Mouse (Mus musculus) lung, embryonic 14.5 days (tissue): Measurements from ENCODE around the gene Ly6g6e. TPM values are rescaled to one million over a fixed set of nuclear protein-coding genes. Genes with fewer than 3 reads are reported as not detected.
"Not testable (repeated sequence)": the region's sequence is repeated elsewhere in the genome, so short reads cannot be mapped to it uniquely, and the experiment has no call there.

Source experiments
- ATAC-seq: fragments of 200-750 bp; cut with Nextera tagmentation; 2 replicates; pipeline ENCODE4 v1.8.0; 2017; ENCODE audit warnings: mild to moderate bottlenecking, moderate TSS enrichment, moderate library complexity; ENCODE audit not compliant: insufficient read depth
- DNase-seq: peaks from one replicate; pipeline ENCODE4 v3.0.0-alpha.2; 2015
- H3K27ac ChIP-seq: fragments of 300-500 bp; sonication (generic); 2 replicates; pipeline ENCODE4 v1.5.1; 2014; ENCODE audit warnings: low read depth, mild to moderate bottlenecking, moderate library complexity
- H3K27me3 ChIP-seq: fragments of 300-500 bp; sonication (generic); 2 replicates; pipeline ENCODE4 v1.6.1; 2014; ENCODE audit warnings: low read length, control low read depth; ENCODE audit not compliant: insufficient read depth
- H3K36me3 ChIP-seq: fragments of 300-500 bp; sonication (generic); 2 replicates; pipeline ENCODE4 v1.6.1; 2014; ENCODE audit warnings: control low read depth; ENCODE audit not compliant: insufficient read depth
- H3K4me1 ChIP-seq: fragments of 300-500 bp; sonication (generic); 2 replicates; pipeline ENCODE4 v1.6.1; 2014; ENCODE audit warnings: antibody characterized with exemption, control low read depth; ENCODE audit not compliant: insufficient read depth
- H3K4me2 ChIP-seq: fragments of 300-500 bp; sonication (generic); 2 replicates; pipeline ENCODE4 v1.6.1; 2014; ENCODE audit warnings: mild to moderate bottlenecking
- H3K4me3 ChIP-seq: fragments of 300-500 bp; sonication (generic); 2 replicates; pipeline ENCODE4 v1.5.1; 2014; ENCODE audit warnings: low read depth, low read length
- H3K9ac ChIP-seq: fragments of 300-500 bp; sonication (generic); 2 replicates; pipeline ENCODE4 v1.6.1; 2014
- H3K9me3 ChIP-seq: fragments of 300-500 bp; sonication (generic); 2 replicates; pipeline ENCODE4 v1.6.1; 2016; ENCODE audit warnings: low read depth, low read length, control low read depth
- CTCF ChIP-seq: IDR thresholded peaks from 2 replicates; pipeline ENCODE4 v1.5.1; 2016; ENCODE audit warnings: antibody characterized with exemption, low read depth
- WGBS: fragments of 180-500 bp; shearing (Covaris S2); extraction: QIAGEN DNeasy Blood & Tissue Kit; methylation state at CpG from one replicate; pipeline ENCODE4 v1.1.7; 2014; 5-methylcytosine and 5-hydroxymethylcytosine counted together
- polyA plus RNA-seq: library from polyadenylated mRNA; unstranded; fragments of >200 nt; fragmentation: Nextera tagmentation; extraction: Ambion mirVana; gene quantifications from 2 replicates; pipeline ENCODE4 v1.2.1, GENCODE M21; 2014

Gene Ly6g6e
- polyA plus RNA-seq, 1 experiment from 2014 or later, result 0.43 TPM

DNA sequence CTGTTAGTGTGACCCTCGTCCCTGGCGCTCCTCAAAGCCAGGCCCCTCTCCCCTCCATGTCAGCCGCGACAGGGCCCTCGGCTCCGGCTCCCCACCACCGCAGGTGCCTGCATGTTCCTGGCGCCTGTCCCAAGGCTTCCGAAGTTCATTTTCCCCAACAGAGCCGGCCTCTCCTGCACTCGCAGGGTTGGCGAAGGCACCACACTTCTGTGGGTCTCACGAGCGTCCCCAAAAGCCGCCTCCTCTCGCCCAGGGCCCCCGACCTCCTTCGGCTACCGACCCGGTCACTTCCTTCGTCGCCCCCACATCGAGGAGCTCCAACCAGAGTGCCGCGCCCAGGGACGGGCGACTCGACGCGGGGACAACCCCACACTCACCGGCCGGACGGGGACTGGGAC lies 44.0 kb downstream of the Ly6g6e start:
- Histone ChIP-seq H3K4me1 (peaks cover 3% of the 10 kb centered on the region; the same call in 1 of the 2 replicates), H3K4me3 (peak overlapping the region; percentile 96), H3K36me3 (peaks cover 45% of the 10 kb centered on the region), H3K27ac (peak overlapping the region; percentile 67), H3K4me2 (peak overlapping the region; percentile 94), H3K27me3 (no peaks in the 10 kb centered on the region), H3K9me3 (no peaks in the 10 kb centered on the region), H3K9ac (peak overlapping the region; percentile 97)
- WGBS, result under 1% methylated on average over 33 of the region's 33 CpGs
- TF ChIP-seq CTCF, result no peak
- DNase-seq (no peak), ATAC-seq (no peak)

DNA sequence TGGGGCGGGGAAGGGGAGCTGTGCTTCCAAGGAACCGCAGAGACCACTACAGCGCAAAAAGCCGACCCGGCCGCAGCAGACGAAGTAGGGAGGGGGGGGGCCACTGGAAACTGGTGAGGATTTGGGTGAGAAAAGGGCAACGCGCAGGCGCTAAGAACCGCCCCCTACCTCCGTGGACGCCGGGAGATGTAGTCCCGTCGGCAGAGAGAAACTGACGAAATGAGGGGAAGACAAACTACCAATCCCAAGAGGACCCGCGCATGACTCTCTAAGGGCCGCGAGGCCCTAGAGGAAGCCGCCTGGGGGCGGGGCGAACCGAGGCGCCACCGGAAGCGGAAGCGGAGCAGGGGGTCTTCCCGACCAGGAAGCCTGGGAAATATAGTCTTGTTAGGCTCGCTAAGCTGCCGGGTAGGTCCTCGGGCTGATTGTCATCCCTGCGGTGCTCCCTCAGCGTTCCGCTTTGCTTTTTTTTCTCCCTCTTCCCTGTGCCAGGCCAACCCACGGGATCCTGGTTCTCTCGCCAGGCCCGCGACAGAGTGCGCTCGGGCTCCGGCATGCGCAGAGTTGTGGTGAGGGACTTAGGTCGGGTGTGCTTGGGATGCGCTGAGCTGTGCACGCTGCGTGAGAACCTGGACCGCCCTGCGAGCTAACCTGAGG lies 44.6 kb downstream of the Ly6g6e start, which contains the start of gene Gpank1:
Gene Gpank1 (plus strand): TSS at position 313 of the 657 bp plus-strand sequence.
- Histone ChIP-seq H3K27ac (peak within 1 kb of the TSS; percentile 92), H3K4me3 (peak within 1 kb of the TSS; percentile 96), H3K4me2 (peak within 1 kb of the TSS; percentile 94), H3K9ac (peak within 1 kb of the TSS; percentile 97), H3K27me3 (no peaks in the 10 kb centered on the region), H3K36me3 (peaks cover 40% of the 10 kb centered on the region), H3K4me1 (peaks cover 3% of the 10 kb centered on the region; the same call in 1 of the 2 replicates), H3K9me3 (no peaks in the 10 kb centered on the region)
- peak; percentile 97 for ATAC-seq
- DNase-seq, result peak; percentile 100
- under 1% methylated on average over 50 of the region's 50 CpGs for WGBS
- no peak for TF ChIP-seq CTCF

DNA sequence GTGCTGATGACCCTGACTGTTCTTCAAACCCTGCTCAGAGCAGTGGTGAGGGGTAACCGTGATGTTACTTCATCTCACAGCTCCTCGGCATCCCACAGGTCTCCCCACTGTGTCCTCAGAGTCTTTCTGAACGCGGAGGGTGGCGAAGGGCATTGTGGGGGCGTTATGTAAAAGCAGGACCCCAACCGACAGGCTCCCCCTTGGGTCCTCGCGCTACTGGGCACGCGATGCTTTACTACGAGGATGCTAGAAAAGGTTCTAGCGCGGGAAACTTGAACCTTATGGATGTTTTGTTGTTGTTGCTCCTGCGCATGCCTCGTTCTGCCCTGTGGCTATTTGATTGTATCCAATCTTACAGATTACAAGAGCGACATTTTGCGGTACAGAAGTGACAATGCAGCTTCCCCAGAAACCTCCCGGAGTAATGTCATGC lies 45.2 kb downstream of the Ly6g6e start, which contains the start of gene Csnk2b:
Gene Csnk2b (minus strand): TSS at position 183 of the 433 bp plus-strand sequence.
- TF ChIP-seq CTCF, result peak; percentile 36
- no peaks in the 10 kb centered on the region for H3K27me3 ChIP-seq
- peak within 1 kb of the TSS; percentile 97 for H3K9ac ChIP-seq
- peak within 1 kb of the TSS; percentile 94 for H3K4me2 ChIP-seq
- no peaks in the 10 kb centered on the region for H3K9me3 ChIP-seq
- peak; percentile 81 for DNase-seq
- H3K27ac ChIP-seq, result peak within 1 kb of the TSS; percentile 92
- H3K4me1 ChIP-seq, result peaks cover 3% of the 10 kb centered on the region; the same call in 1 of the 2 replicates
- no peak; the same call in 1 of the 2 replicates for ATAC-seq
- WGBS, result under 1% methylated on average over 19 of the region's 19 CpGs
- H3K4me3 ChIP-seq, result peak within 1 kb of the TSS; percentile 96
- H3K36me3 ChIP-seq, result peaks cover 36% of the 10 kb centered on the region

DNA sequence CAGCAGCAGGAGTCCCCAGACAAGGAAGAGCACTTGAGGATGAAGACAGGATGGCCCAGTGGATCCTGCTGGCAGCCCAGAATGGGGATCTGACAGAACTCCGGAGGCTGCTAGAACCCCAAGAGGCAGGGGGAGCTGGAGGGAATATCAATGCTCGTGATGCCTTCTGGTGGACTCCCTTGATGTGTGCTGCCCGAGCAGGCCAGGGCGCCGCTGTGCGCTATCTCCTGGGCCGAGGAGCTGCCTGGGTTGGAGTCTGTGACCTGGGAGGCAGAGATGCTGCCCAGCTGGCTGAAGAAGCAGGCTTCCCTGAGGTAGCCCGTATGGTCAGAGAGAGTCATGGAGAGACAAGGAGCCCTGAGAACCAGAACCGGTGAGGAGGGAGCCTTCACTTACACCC lies 46.6 kb downstream of the Ly6g6e start:
- H3K9me3 ChIP-seq, H3K27me3 ChIP-seq, H3K4me3 ChIP-seq, ATAC-seq, H3K4me2 ChIP-seq, DNase-seq, H3K9ac ChIP-seq, H3K27ac ChIP-seq, H3K4me1 ChIP-seq: not testable (repeated sequence)
- H3K36me3 ChIP-seq, result peaks cover 27% of the 10 kb centered on the region
- 84% methylated on average over 9 of the region's 9 CpGs for WGBS

DNA sequence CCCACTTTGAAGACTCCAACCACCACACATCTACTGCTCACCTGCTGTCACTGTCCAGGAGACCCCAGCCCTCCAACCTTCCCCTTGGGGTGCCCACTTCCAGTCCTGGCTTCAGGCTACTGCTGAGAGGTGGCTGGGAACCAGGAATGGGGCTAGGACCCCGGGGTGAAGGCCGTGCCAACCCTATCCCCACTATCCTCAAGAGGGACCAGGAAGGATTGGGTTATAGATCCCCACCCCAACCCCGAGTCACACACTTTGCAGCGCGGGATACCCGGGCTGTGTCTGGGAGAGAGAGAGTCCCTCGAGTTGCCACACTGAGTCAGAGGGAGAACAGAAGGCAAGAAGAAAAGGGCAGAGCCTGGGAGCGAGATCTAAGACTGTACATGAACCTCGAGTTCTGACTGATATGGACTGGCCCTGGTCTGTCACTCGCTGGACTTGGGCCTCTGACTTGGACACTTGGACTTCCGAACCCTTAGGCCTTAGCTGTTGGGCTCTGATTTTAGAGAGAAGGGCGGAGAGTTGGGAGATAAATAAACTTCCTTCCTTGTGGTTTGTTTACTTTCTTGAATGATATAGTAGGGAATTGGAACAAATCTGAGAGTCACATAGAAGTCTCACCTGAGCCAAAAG lies 47.7 kb downstream of the Ly6g6e start:
- DNase-seq, H3K4me1 ChIP-seq, H3K9ac ChIP-seq, H3K9me3 ChIP-seq, ATAC-seq, H3K4me3 ChIP-seq, H3K27ac ChIP-seq, H3K4me2 ChIP-seq, H3K27me3 ChIP-seq: not testable (repeated sequence)
- WGBS, result 88% methylated on average over 12 of the region's 12 CpGs
- H3K36me3 ChIP-seq, result peaks cover 26% of the 10 kb centered on the region; the same call in 1 of the 2 replicates

DNA sequence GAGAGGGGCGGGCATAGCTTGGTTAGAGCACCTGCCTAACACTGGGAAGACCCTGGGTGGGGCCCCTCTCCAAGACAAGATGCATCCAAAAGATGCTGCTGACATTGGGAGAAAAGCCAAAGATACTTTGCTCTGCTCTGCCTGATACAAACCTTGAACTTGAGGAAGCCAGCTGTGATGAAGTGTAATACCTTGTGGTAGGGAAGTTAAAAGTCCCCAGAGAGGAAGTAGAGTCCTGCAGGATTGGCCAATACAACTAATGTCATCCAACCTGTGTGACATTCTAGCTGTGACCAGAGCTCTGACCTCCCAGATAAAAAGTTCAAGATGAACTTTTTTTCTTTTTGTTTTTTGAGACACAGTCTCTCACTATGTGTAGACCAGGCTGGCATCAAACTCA lies 48.4 kb downstream of the Ly6g6e start:
- H3K27ac ChIP-seq, result 0 out of 2 replicates have a peak overlapping the region, but pooled peaks have one; percentile 64
- peaks cover 2% of the 10 kb centered on the region; the same call in 1 of the 2 replicates for H3K4me1 ChIP-seq
- DNase-seq (no peak), ATAC-seq (no peak)
- TF ChIP-seq CTCF, result no peak
- peaks cover 24% of the 10 kb centered on the region; the same call in 1 of the 2 replicates for H3K36me3 ChIP-seq
- 92% methylated on average over 1 of the region's 1 CpGs for WGBS
- peak overlapping the region; percentile 79; the same call in 1 of the 2 replicates for H3K4me2 ChIP-seq
- H3K4me3 ChIP-seq, result peak overlapping the region; percentile 48; the same call in 1 of the 2 replicates
- no peaks in the 10 kb centered on the region for H3K9me3 ChIP-seq
- H3K27me3 ChIP-seq, result no peaks in the 10 kb centered on the region
- peak overlapping the region; percentile 74 for H3K9ac ChIP-seq

DNA sequence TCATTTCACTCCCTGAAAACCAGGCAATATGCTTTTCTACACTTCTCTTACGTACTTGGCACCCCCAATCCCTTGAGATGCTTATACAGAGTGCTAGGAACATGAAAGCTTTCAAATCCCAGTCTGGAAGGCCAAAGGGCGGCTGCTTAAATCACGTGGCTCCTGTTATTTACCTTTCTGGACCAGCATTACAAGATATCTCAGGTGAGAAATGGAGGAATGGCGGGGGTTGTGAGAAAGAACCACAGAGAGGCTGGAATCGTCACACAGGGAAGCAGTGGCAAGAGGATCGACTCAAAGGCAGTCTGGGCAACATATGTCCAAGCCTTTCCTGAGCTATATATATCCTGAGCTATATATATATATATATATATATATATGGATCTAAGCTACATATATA lies 48.9 kb downstream of the Ly6g6e start:
- H3K27me3 ChIP-seq, result no peaks in the 10 kb centered on the region
- H3K9ac ChIP-seq, result peak overlapping the region; percentile 74
- H3K9me3 ChIP-seq, result no peaks in the 10 kb centered on the region
- peak overlapping the region; percentile 64; the same call in 1 of the 2 replicates for H3K27ac ChIP-seq
- peak overlapping the region; percentile 48 for H3K4me3 ChIP-seq
- WGBS, result 13% methylated on average over 6 of the region's 6 CpGs
- no peaks in the 10 kb centered on the region; the same call in 1 of the 2 replicates for H3K4me1 ChIP-seq
- ATAC-seq (no peak), DNase-seq (peak; percentile 10)
- no peak for TF ChIP-seq CTCF
- peak overlapping the region; percentile 79 for H3K4me2 ChIP-seq
- peaks cover 27% of the 10 kb centered on the region; the same call in 1 of the 2 replicates for H3K36me3 ChIP-seq
